Mouse (Mus musculus): Measurements from ENCODE around the gene Ralbp1. TPM values are rescaled to one million over a fixed set of nuclear protein-coding genes. Genes with fewer than 3 reads are reported as not detected.
A peak's percentile ranks its signal among the peaks of the same experiment; 100 is the strongest.

The Ralbp1 gene
- 88.3 and 108 TPM in 2 replicates for total RNA-seq (2017)

GRCm38 (mm10) chr17:65885697-65886529 is at the start of gene Ralbp1:
TSS of gene Ralbp1 (minus strand) at chr17:65885798.
- ATAC-seq (ENCODE audit: extremely low read depth, insufficient number of reproducible peaks, low FRiP score, poor library complexity, severe bottlenecking), result 0 out of 2 replicates have a peak, but pooled peaks have one; percentile 21

GRCm38 (mm10) chr17:65933741-65934140 is 48.1 kb upstream of the Ralbp1 start:
- no peak for ATAC-seq (ENCODE audit: extremely low read depth, insufficient number of reproducible peaks, low FRiP score, poor library complexity, severe bottlenecking)

GRCm38 (mm10) chr17:65931525-65931924 is 45.9 kb upstream of the Ralbp1 start:
- ATAC-seq (ENCODE audit: extremely low read depth, insufficient number of reproducible peaks, low FRiP score, poor library complexity, severe bottlenecking), result no peak

GRCm38 (mm10) chr17:65930960-65931359 is 45.4 kb upstream of the Ralbp1 start:
- ATAC-seq (ENCODE audit: extremely low read depth, insufficient number of reproducible peaks, low FRiP score, poor library complexity, severe bottlenecking), result no peak

- ATAC-seq (ENCODE audit: extremely low read depth, insufficient number of reproducible peaks, low FRiP score, poor library complexity, severe bottlenecking), result no peak
Measured at GRCm38 (mm10) chr17:65930158-65930826, 44.7 kb upstream of the Ralbp1 start.

- ATAC-seq (ENCODE audit: extremely low read depth, insufficient number of reproducible peaks, low FRiP score, poor library complexity, severe bottlenecking), result no peak
Measured at GRCm38 (mm10) chr17:65929319-65929978, 43.9 kb upstream of the Ralbp1 start.

GRCm38 (mm10) chr17:65927077-65927476 is 41.5 kb upstream of the Ralbp1 start:
- ATAC-seq (ENCODE audit: extremely low read depth, insufficient number of reproducible peaks, low FRiP score, poor library complexity, severe bottlenecking), result no peak

GRCm38 (mm10) chr17:65924218-65924617 is 38.6 kb upstream of the Ralbp1 start:
- no peak for ATAC-seq (ENCODE audit: extremely low read depth, insufficient number of reproducible peaks, low FRiP score, poor library complexity, severe bottlenecking)

- no peak for ATAC-seq (ENCODE audit: extremely low read depth, insufficient number of reproducible peaks, low FRiP score, poor library complexity, severe bottlenecking)
Measured at GRCm38 (mm10) chr17:65921975-65922374, 36.4 kb upstream of the Ralbp1 start.

- no peak for ATAC-seq (ENCODE audit: extremely low read depth, insufficient number of reproducible peaks, low FRiP score, poor library complexity, severe bottlenecking)
Measured at GRCm38 (mm10) chr17:65919235-65919634, 33.6 kb upstream of the Ralbp1 start.

GRCm38 (mm10) chr17:65916135-65916668 is 30.6 kb upstream of the Ralbp1 start:
- ATAC-seq (ENCODE audit: extremely low read depth, insufficient number of reproducible peaks, low FRiP score, poor library complexity, severe bottlenecking), result no peak

- no peak for ATAC-seq (ENCODE audit: extremely low read depth, insufficient number of reproducible peaks, low FRiP score, poor library complexity, severe bottlenecking)
Measured at GRCm38 (mm10) chr17:65914083-65914482, 28.5 kb upstream of the Ralbp1 start.

- no peak for ATAC-seq (ENCODE audit: extremely low read depth, insufficient number of reproducible peaks, low FRiP score, poor library complexity, severe bottlenecking)
Measured at GRCm38 (mm10) chr17:65912202-65912601, 26.6 kb upstream of the Ralbp1 start.

GRCm38 (mm10) chr17:65911285-65912069 is 25.9 kb upstream of the Ralbp1 start:
- no peak for ATAC-seq (ENCODE audit: extremely low read depth, insufficient number of reproducible peaks, low FRiP score, poor library complexity, severe bottlenecking)

- ATAC-seq (ENCODE audit: extremely low read depth, insufficient number of reproducible peaks, low FRiP score, poor library complexity, severe bottlenecking), result no peak
Measured at GRCm38 (mm10) chr17:65908270-65908669, 22.7 kb upstream of the Ralbp1 start.

GRCm38 (mm10) chr17:65906895-65907401 is 21.4 kb upstream of the Ralbp1 start:
- ATAC-seq (ENCODE audit: extremely low read depth, insufficient number of reproducible peaks, low FRiP score, poor library complexity, severe bottlenecking), result peak; percentile 85

GRCm38 (mm10) chr17:65906313-65906894 is 20.8 kb upstream of the Ralbp1 start:
- no peak for ATAC-seq (ENCODE audit: extremely low read depth, insufficient number of reproducible peaks, low FRiP score, poor library complexity, severe bottlenecking)

GRCm38 (mm10) chr17:65905241-65905640 is 19.6 kb upstream of the Ralbp1 start:
- no peak for ATAC-seq (ENCODE audit: extremely low read depth, insufficient number of reproducible peaks, low FRiP score, poor library complexity, severe bottlenecking)
